Mouse (Mus musculus): ENCODE measurements around the gene Cops9. TPM values are rescaled to one million over a fixed set of nuclear protein-coding genes. Genes with fewer than 3 reads are reported as not detected.

Gene Cops9
- polyA plus RNA-seq, 1 experiment from 2014 or later, result 436 TPM

DNA sequence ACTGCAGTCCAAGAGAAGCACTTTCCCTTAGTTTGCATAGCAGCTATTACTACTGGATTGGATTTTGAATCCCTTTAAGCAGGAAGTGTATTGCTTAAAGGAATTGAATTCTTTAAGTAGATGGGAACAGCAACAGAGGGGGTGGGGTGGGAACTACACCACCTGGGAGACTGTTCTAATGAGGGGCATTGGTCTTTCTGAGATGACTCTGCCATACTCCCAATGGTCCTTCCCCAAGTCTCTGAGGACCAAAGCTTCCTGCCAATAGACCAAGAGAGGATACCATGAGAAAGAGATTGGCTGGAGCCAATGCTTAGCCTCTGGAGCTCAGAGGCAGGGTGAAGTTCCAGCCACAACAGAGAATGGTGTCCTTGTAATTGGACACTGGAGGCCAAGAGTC lies 47.7 kb downstream of the Cops9 start, which contains the start of gene Olfr1411:
Gene Olfr1411 (plus strand): TSS at position 301 of the 400 bp plus-strand sequence.
- Histone ChIP-seq H3K4me3 (no peak within 1 kb of the TSS), H3K4me1 (replicated peaks) (no peaks in the 10 kb centered on the region), H3K4me2 (no peak within 1 kb of the TSS), H3K9ac (no peak within 1 kb of the TSS), H3K9me3 (replicated peaks) (no peaks in the 10 kb centered on the region), H3K27ac (no peak within 1 kb of the TSS), H3K36me3 (no peaks in the 10 kb centered on the region), H3K27me3 (no peaks in the 10 kb centered on the region)
- ATAC-seq (replicated peaks; ENCODE audit: insufficient number of reproducible peaks, insufficient read depth, low FRiP score, low read depth), result no peak

Other genes starting within 250 kb of the Cops9 start
- gene Ndufa10, start 168.1 kb downstream of the Cops9 start, polyA plus RNA-seq (2015; fragmentation: Nextera tagmentation; extraction: Ambion mirVana), result 494 and 516 TPM in 2 replicates
- gene Olfr1416, start 156.9 kb downstream of the Cops9 start, polyA plus RNA-seq (2015; fragmentation: Nextera tagmentation; extraction: Ambion mirVana), result not detected in 2 replicates
- gene Olfr1415, start 145.9 kb downstream of the Cops9 start, polyA plus RNA-seq (2015; fragmentation: Nextera tagmentation; extraction: Ambion mirVana), result not detected in 2 replicates
- gene Olfr1414, start 123.3 kb downstream of the Cops9 start, polyA plus RNA-seq (2015; fragmentation: Nextera tagmentation; extraction: Ambion mirVana), result not detected in 2 replicates
- not detected in 2 replicates for gene Olfr1413, start 70.7 kb downstream of the Cops9 start, polyA plus RNA-seq (2015; fragmentation: Nextera tagmentation; extraction: Ambion mirVana)
- not detected in 2 replicates for gene Olfr1412, start 56.2 kb downstream of the Cops9 start, polyA plus RNA-seq (2015; fragmentation: Nextera tagmentation; extraction: Ambion mirVana)
- not detected in 2 replicates for gene Olfr1411, start 47.6 kb downstream of the Cops9 start, polyA plus RNA-seq (2015; fragmentation: Nextera tagmentation; extraction: Ambion mirVana)
- gene Olfr1410, start 36.2 kb downstream of the Cops9 start, polyA plus RNA-seq (2015; fragmentation: Nextera tagmentation; extraction: Ambion mirVana), result not detected in 2 replicates
- gene Olfr12, start 24.2 kb downstream of the Cops9 start, polyA plus RNA-seq (2015; fragmentation: Nextera tagmentation; extraction: Ambion mirVana), result not detected in 2 replicates
- 0.19 TPM in 1 of 2 replicates, not detected in the other for gene Otos, start 6.9 kb upstream of the Cops9 start, polyA plus RNA-seq (2015; fragmentation: Nextera tagmentation; extraction: Ambion mirVana)
- 61.3 and 71.4 TPM in 2 replicates for gene Gpc1, start 189.7 kb upstream of the Cops9 start, polyA plus RNA-seq (2015; fragmentation: Nextera tagmentation; extraction: Ambion mirVana)